Mouse (Mus musculus): ENCODE measurements around the gene Keap1. TPM values are rescaled to one million over a fixed set of nuclear protein-coding genes. Genes with fewer than 3 reads are reported as not detected.

The Keap1 gene
- polyA plus RNA-seq, 1 experiment from 2014 or later = 46.7 TPM

GRCm38 (mm10) chr9:21221383-21221929, 17.7 kb downstream of the Keap1 start:
- H3K4me3 ChIP-seq = peak overlapping the region; percentile 36; the same call in 1 of the 2 replicates
- DNase-seq (ENCODE audit: extremely low spot score, low spot score) = no peak
- 19% methylated on average over 7 of the region's 7 CpGs for WGBS
- H3K36me3 ChIP-seq (replicated peaks) = no peaks in the 10 kb centered on the region
- H3K27ac ChIP-seq = no peak overlapping the region
- peaks cover 11% of the 10 kb centered on the region for H3K9me3 ChIP-seq
- H3K27me3 ChIP-seq (ENCODE audit: poor library complexity, severe bottlenecking) = peaks cover 35% of the 10 kb centered on the region
- peaks cover 27% of the 10 kb centered on the region for H3K4me1 ChIP-seq

GRCm38 (mm10) chr9:21220490-21221382, 18.4 kb downstream of the Keap1 start:
- no peaks in the 10 kb centered on the region for H3K36me3 ChIP-seq (replicated peaks)
- 15% methylated on average over 21 of the region's 21 CpGs for WGBS
- H3K27ac ChIP-seq = 0 out of 2 replicates have a peak overlapping the region, but pooled peaks have one; percentile 44
- peak overlapping the region; percentile 36 for H3K4me3 ChIP-seq
- H3K27me3 ChIP-seq (ENCODE audit: poor library complexity, severe bottlenecking) = peaks cover 29% of the 10 kb centered on the region
- peaks cover 11% of the 10 kb centered on the region for H3K9me3 ChIP-seq
- H3K4me1 ChIP-seq = peaks cover 34% of the 10 kb centered on the region
- peak; percentile 89 for DNase-seq (ENCODE audit: extremely low spot score, low spot score)

- Histone ChIP-seq H3K4me3 (no peak overlapping the region), H3K36me3 (replicated peaks) (no peaks in the 10 kb centered on the region), H3K9me3 (peaks cover 11% of the 10 kb centered on the region), H3K27ac (no peak overlapping the region), H3K4me1 (peaks cover 27% of the 10 kb centered on the region), H3K27me3 (ENCODE audit: poor library complexity, severe bottlenecking) (peaks cover 21% of the 10 kb centered on the region)
- whole genome bisulfite sequencing = 43% methylated on average over 3 of the region's 3 CpGs
- DNase-seq (ENCODE audit: extremely low spot score, low spot score) = no peak
Observed at GRCm38 (mm10) chr9:21219820-21220219, 19.3 kb downstream of the Keap1 start.

- no peak overlapping the region for H3K4me3 ChIP-seq
- no peak for DNase-seq (ENCODE audit: extremely low spot score, low spot score)
- peaks cover 12% of the 10 kb centered on the region for H3K27me3 ChIP-seq (ENCODE audit: poor library complexity, severe bottlenecking)
- peak overlapping the region; percentile 27 for H3K27ac ChIP-seq
- H3K4me1 ChIP-seq = peaks cover 26% of the 10 kb centered on the region
- no peaks in the 10 kb centered on the region for H3K36me3 ChIP-seq (replicated peaks)
- WGBS = 75% methylated on average over 25 of the region's 25 CpGs
- H3K9me3 ChIP-seq = no peaks in the 10 kb centered on the region
Observed at GRCm38 (mm10) chr9:21216050-21216841, 22.9 kb downstream of the Keap1 start.

- peaks cover 25% of the 10 kb centered on the region for H3K4me1 ChIP-seq
- no peak overlapping the region for H3K4me3 ChIP-seq
- no peak for DNase-seq (ENCODE audit: extremely low spot score, low spot score)
- H3K27me3 ChIP-seq (ENCODE audit: poor library complexity, severe bottlenecking) = peaks cover 12% of the 10 kb centered on the region
- H3K27ac ChIP-seq = no peak overlapping the region
- no peaks in the 10 kb centered on the region for H3K36me3 ChIP-seq (replicated peaks)
- H3K9me3 ChIP-seq = no peaks in the 10 kb centered on the region
- 33% methylated on average over 7 of the region's 7 CpGs for WGBS
Observed at GRCm38 (mm10) chr9:21213617-21214190, 25.5 kb downstream of the Keap1 start.

- H3K4me1 ChIP-seq = peaks cover 18% of the 10 kb centered on the region
- 0 out of 2 replicates have a peak, but pooled peaks cover under 1% of the 10 kb centered on the region for H3K27me3 ChIP-seq (ENCODE audit: poor library complexity, severe bottlenecking)
- 90% methylated on average over 7 of the region's 7 CpGs for WGBS
- no peak overlapping the region for H3K27ac ChIP-seq
- no peaks in the 10 kb centered on the region for H3K36me3 ChIP-seq (replicated peaks)
- no peak for DNase-seq (ENCODE audit: extremely low spot score, low spot score)
- H3K9me3 ChIP-seq = no peaks in the 10 kb centered on the region
- no peak overlapping the region for H3K4me3 ChIP-seq
Observed at GRCm38 (mm10) chr9:21211624-21212023, 27.5 kb downstream of the Keap1 start.

GRCm38 (mm10) chr9:21210821-21211220, 28.3 kb downstream of the Keap1 start:
- WGBS = 79% methylated on average over 6 of the region's 6 CpGs
- H3K36me3 ChIP-seq (replicated peaks) = no peaks in the 10 kb centered on the region
- no peaks in the 10 kb centered on the region for H3K27me3 ChIP-seq (ENCODE audit: poor library complexity, severe bottlenecking)
- H3K4me3 ChIP-seq = no peak overlapping the region
- 0 out of 2 replicates have a peak overlapping the region, but pooled peaks have one; percentile 32 for H3K27ac ChIP-seq
- no peaks in the 10 kb centered on the region for H3K9me3 ChIP-seq
- no peak for DNase-seq (ENCODE audit: extremely low spot score, low spot score)
- H3K4me1 ChIP-seq = peaks cover 10% of the 10 kb centered on the region

- Histone ChIP-seq H3K4me3 (no peak overlapping the region), H3K9me3 (no peaks in the 10 kb centered on the region), H3K36me3 (replicated peaks) (no peaks in the 10 kb centered on the region), H3K27ac (no peak overlapping the region), H3K27me3 (ENCODE audit: poor library complexity, severe bottlenecking) (peaks cover 9% of the 10 kb centered on the region; the same call in 1 of the 2 replicates), H3K4me1 (peaks cover 22% of the 10 kb centered on the region)
- 84% methylated on average over 2 of the region's 2 CpGs for WGBS
- DNase-seq (ENCODE audit: extremely low spot score, low spot score) = no peak
Observed at GRCm38 (mm10) chr9:21208626-21209025, 30.5 kb downstream of the Keap1 start.

- Histone ChIP-seq H3K9me3 (no peaks in the 10 kb centered on the region), H3K27ac (no peak overlapping the region), H3K27me3 (ENCODE audit: poor library complexity, severe bottlenecking) (peaks cover 16% of the 10 kb centered on the region), H3K4me1 (peaks cover 19% of the 10 kb centered on the region), H3K36me3 (replicated peaks) (no peaks in the 10 kb centered on the region), H3K4me3 (no peak overlapping the region)
- WGBS = 91% methylated on average over 6 of the region's 6 CpGs
- no peak for DNase-seq (ENCODE audit: extremely low spot score, low spot score)
Observed at GRCm38 (mm10) chr9:21206848-21207247, 32.3 kb downstream of the Keap1 start.

GRCm38 (mm10) chr9:21204528-21205272, 34.5 kb downstream of the Keap1 start:
- Histone ChIP-seq H3K27ac (peak overlapping the region; percentile 62; the same call in 1 of the 2 replicates), H3K36me3 (replicated peaks) (peaks cover 2% of the 10 kb centered on the region; the same call in 1 of the 2 replicates), H3K9me3 (no peaks in the 10 kb centered on the region), H3K4me1 (peaks cover 13% of the 10 kb centered on the region), H3K4me3 (peak overlapping the region; percentile 61), H3K27me3 (ENCODE audit: poor library complexity, severe bottlenecking) (peaks cover 16% of the 10 kb centered on the region)
- WGBS = 3% methylated on average over 23 of the region's 23 CpGs
- peak; percentile 58 for DNase-seq (ENCODE audit: extremely low spot score, low spot score)

- peak overlapping the region; percentile 61 for H3K4me3 ChIP-seq
- WGBS = 20% methylated on average over 8 of the region's 8 CpGs
- H3K27me3 ChIP-seq (ENCODE audit: poor library complexity, severe bottlenecking) = peaks cover 16% of the 10 kb centered on the region
- H3K4me1 ChIP-seq = peaks cover 13% of the 10 kb centered on the region
- H3K36me3 ChIP-seq (replicated peaks) = peaks cover 2% of the 10 kb centered on the region; the same call in 1 of the 2 replicates
- DNase-seq (ENCODE audit: extremely low spot score, low spot score) = no peak
- H3K27ac ChIP-seq = no peak overlapping the region
- H3K9me3 ChIP-seq = no peaks in the 10 kb centered on the region
Observed at GRCm38 (mm10) chr9:21204156-21204527, 35.0 kb downstream of the Keap1 start.

- Histone ChIP-seq H3K36me3 (replicated peaks) (peaks cover 2% of the 10 kb centered on the region; the same call in 1 of the 2 replicates), H3K4me3 (no peak overlapping the region), H3K27me3 (ENCODE audit: poor library complexity, severe bottlenecking) (peaks cover 10% of the 10 kb centered on the region), H3K4me1 (peaks cover 45% of the 10 kb centered on the region), H3K27ac (no peak overlapping the region), H3K9me3 (no peaks in the 10 kb centered on the region)
- WGBS = 76% methylated on average over 3 of the region's 3 CpGs
- no peak for DNase-seq (ENCODE audit: extremely low spot score, low spot score)
Observed at GRCm38 (mm10) chr9:21198960-21199359, 40.2 kb downstream of the Keap1 start.

Measured in forebrain, embryonic 10.5 days (tissue).